Mouse (Mus musculus): ENCODE data around the gene Map4k3. TPM values are rescaled to one million over a fixed set of nuclear protein-coding genes. Genes with fewer than 3 reads are reported as not detected.
"Not testable (repeated sequence)": the region's sequence is repeated elsewhere in the genome, so short reads cannot be mapped to it uniquely, and the experiment has no call there.

Gene Map4k3
- 23.5 and 24.1 TPM in 2 replicates for polyA plus RNA-seq (2015; fragmentation: Nextera tagmentation; extraction: Ambion mirVana)

DNA sequence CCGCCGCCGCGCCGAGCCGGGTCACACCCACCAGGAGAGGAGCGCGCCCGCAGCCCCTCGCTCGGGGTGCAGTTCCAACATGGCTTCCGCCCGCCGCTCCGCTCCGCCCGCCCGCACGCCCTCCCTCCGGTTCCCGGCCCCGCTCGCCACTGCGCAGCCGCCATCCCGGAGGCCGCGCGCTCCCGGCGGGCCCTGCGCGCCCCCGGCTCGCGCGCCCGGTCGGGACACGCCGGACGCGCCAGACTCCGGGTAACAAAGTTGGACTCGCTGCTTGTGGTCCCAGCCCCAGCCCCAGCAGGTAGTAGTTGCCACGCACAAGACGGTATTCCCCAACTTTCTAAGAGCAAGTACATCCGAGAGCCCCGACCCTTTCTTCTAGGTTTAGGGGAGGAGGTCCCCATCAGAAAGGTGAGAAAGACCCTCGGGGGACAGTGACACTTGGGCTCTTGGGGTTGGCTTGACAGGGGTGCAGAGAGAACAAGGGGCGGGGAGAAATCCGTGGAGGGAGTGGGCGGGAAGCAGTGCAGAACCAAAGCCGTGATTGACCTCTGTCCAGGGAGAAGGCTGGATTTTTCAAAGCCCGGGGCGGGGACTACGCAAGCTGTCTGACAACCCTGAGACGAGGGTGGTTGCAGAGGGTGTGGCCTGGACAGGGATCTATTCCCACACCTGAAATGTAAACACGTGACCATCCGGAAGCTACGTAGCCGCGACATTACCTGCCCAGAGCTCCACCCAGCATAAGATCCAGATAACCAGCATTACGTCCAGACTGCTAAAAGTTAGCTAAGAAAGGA lies at the start of gene Map4k3:
Map4k3 (minus strand) TSS at position 424 of the 797 bp plus-strand sequence.
- no peaks in the 10 kb centered on the region for H3K27me3 ChIP-seq (replicated peaks)
- H3K27ac ChIP-seq, result peak within 1 kb of the TSS; percentile 95
- ATAC-seq, result peak; percentile 94
- H3K4me1 ChIP-seq (replicated peaks), result peaks cover 14% of the 10 kb centered on the region; the same call in 1 of the 2 replicates
- H3K4me3 ChIP-seq (replicated peaks), result peak within 1 kb of the TSS; percentile 97
- no peaks in the 10 kb centered on the region for H3K36me3 ChIP-seq
- WGBS, result 1% methylated on average over 64 of the region's 64 CpGs
- H3K9ac ChIP-seq, result peak within 1 kb of the TSS; percentile 97
- no peaks in the 10 kb centered on the region for H3K9me3 ChIP-seq
- H3K4me2 ChIP-seq (replicated peaks), result peak within 1 kb of the TSS; percentile 72

DNA sequence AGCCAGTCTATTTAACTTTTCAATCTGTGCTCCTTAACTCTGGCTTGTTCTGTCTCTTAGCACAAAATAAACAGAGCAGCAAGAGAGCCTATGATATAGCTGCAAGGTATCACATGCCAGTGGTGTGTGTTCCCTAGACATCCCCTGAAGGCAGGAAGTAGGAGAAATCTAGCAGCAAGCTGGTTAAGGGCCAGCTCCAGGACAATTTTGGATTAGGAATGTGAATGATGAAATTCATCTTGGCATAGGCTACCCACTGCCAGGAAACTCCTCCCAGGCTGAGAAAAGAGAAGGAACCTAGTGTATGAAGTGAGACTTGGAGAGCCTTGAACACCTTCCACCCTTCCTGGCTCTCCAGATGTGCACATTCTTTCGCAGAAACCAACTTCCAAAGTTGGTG lies 49.3 kb upstream of the Map4k3 start:
- peaks cover 3% of the 10 kb centered on the region; the same call in 1 of the 2 replicates for H3K4me1 ChIP-seq (replicated peaks)
- H3K9me3 ChIP-seq, result no peaks in the 10 kb centered on the region
- no peak overlapping the region for H3K4me3 ChIP-seq (replicated peaks)
- WGBS, result 90% methylated on average over 1 of the region's 1 CpGs
- H3K36me3 ChIP-seq, result no peaks in the 10 kb centered on the region
- H3K27ac ChIP-seq, result no peak overlapping the region
- H3K4me2 ChIP-seq (replicated peaks), result no peak overlapping the region
- H3K27me3 ChIP-seq (replicated peaks), result no peaks in the 10 kb centered on the region
- ATAC-seq, result no peak
- H3K9ac ChIP-seq, result no peak overlapping the region

DNA sequence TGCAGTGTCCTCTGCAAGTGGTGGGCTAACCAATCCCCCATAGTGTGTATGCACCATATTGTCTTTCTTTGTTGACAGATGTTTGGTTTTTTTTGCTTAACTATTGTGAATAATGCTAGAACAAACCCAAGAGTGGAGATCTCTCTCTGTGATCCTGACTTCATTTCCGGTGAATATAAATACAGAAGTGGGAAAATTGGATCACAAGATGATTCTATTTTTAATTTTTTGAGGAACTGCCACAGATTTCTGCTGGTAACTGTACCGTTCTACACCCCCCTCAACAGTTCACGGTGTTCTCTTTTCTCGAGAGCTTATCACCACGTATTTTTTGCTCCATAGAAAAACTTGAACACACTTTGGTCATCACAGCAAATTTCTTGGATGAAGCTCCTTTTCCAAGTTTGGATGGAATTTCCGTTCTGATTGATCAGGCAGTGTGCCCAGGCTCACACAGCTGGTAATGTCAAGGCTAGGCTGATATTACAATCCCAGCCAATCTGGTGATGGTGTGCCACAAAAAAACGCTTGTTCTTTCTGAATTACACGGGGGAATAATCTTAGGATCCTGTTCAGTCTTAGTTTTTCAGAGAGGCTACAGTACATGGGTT lies 47.0 kb upstream of the Map4k3 start:
- no peak for ATAC-seq
- Histone ChIP-seq H3K4me1 (replicated peaks) (peaks cover 3% of the 10 kb centered on the region; the same call in 1 of the 2 replicates), H3K4me2 (replicated peaks) (no peak overlapping the region), H3K27ac (no peak overlapping the region), H3K4me3 (replicated peaks) (no peak overlapping the region), H3K27me3 (replicated peaks) (no peaks in the 10 kb centered on the region), H3K36me3 (no peaks in the 10 kb centered on the region), H3K9ac (no peak overlapping the region), H3K9me3 (no peaks in the 10 kb centered on the region)
- 81% methylated on average over 8 of the region's 8 CpGs for WGBS

DNA sequence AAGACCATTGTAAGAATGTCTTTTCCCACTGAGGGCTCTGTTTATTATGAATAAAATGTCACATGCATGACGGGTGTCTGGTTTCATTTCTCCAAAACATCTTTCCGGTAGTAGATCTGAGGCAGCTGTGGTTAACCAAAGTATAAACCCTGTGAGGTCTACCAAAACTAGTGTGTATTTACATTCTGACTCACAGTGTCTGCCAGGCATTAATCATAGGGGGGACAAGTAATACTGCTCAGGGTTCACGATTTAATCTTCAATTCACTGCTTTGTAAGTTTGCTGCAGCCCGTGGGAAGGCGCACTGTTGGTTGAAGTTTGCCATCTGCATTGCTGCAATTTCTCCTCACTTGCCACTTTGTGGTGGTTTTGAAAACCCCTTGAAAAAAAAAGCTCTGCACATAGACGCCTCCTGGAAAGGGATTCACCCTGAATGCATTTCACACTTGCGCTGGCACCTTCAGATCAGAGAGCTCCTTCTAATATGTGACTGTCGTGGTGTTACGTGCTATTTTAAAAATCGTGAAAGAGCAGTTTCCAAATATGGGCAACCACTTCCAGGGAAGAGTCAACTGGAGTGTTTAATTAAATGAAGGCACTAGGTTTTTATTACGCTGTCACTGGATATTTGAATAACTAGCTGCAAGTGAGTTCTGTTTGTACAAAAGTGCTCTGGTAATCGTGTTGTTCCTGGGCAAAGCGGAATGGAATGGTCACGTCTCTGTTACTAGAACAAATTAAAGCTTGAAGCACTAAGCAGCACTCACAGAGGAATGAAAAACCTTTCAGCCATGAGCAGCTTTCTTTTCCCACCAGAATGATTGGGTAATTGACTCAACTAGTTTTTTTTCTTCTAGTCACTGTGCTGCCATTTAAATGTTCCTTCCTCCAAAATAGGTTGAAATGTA lies 44.5 kb upstream of the Map4k3 start:
- H3K27ac ChIP-seq, result peak overlapping the region; percentile 70
- H3K4me1 ChIP-seq (replicated peaks), result 0 out of 2 replicates have a peak, but pooled peaks cover 3% of the 10 kb centered on the region
- H3K4me3 ChIP-seq (replicated peaks), result no peak overlapping the region; the same call in 1 of the 2 replicates
- H3K9ac ChIP-seq, result no peak overlapping the region
- WGBS, result 29% methylated on average over 14 of the region's 14 CpGs
- H3K27me3 ChIP-seq (replicated peaks), result no peaks in the 10 kb centered on the region
- no peaks in the 10 kb centered on the region for H3K9me3 ChIP-seq
- ATAC-seq, result peak; percentile 68; the same call in 1 of the 2 replicates
- H3K4me2 ChIP-seq (replicated peaks), result peak overlapping the region; percentile 43
- H3K36me3 ChIP-seq, result no peaks in the 10 kb centered on the region

DNA sequence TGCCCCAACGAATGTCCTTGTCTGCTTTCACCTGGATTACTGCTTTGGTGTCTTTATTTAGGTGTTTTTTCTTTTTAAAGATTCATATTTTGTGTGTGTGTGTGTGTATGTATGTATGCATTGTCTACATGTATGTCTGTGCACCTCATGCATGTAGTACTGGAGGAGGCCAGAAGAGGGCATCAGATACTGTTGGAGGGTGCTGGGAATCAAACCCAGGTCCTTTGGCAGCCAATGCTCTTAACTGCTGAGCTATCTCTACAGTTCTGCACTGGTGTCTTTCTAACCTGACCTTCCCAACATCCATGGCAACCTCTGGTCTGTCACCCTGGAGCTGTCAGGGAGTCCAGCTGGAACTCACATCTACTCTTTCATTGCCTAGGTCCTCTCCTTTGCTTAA lies 41.8 kb upstream of the Map4k3 start:
- no peak overlapping the region for H3K27ac ChIP-seq
- 0 out of 2 replicates have a peak, but pooled peaks cover 3% of the 10 kb centered on the region for H3K4me1 ChIP-seq (replicated peaks)
- no peaks in the 10 kb centered on the region for H3K27me3 ChIP-seq (replicated peaks)
- H3K4me3 ChIP-seq (replicated peaks), result no peak overlapping the region
- H3K9me3 ChIP-seq, result no peaks in the 10 kb centered on the region
- no peak overlapping the region for H3K4me2 ChIP-seq (replicated peaks)
- H3K36me3 ChIP-seq, result no peaks in the 10 kb centered on the region
- no peak overlapping the region for H3K9ac ChIP-seq
- no peak for ATAC-seq
- 73% methylated on average over 1 of the region's 1 CpGs for WGBS

DNA sequence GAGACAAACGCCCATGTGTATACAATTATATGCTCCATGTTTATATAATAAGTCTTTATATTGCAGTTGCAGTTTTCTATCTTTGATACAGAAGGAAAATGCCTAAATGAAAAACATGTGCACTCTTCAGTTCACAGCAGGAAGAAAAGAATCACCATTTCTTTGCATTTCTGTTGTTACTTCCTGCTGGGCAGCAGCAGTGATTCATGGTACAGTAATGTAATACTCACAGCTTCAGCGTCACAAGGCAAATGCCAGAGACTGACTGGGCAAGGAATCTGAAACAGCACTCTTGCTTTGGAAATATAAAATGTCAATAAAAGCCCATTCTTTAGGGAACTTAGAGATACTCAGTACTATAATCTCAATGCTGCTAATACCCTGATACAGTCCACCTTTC lies 36.9 kb upstream of the Map4k3 start:
- H3K4me2 ChIP-seq (replicated peaks), result no peak overlapping the region
- H3K9ac ChIP-seq, result no peak overlapping the region
- 29% methylated on average over 2 of the region's 2 CpGs for WGBS
- peak; percentile 59; the same call in 1 of the 2 replicates for ATAC-seq
- no peak overlapping the region for H3K4me3 ChIP-seq (replicated peaks)
- H3K27me3 ChIP-seq (replicated peaks), result no peaks in the 10 kb centered on the region
- no peaks in the 10 kb centered on the region for H3K36me3 ChIP-seq
- H3K4me1 ChIP-seq (replicated peaks), result no peaks in the 10 kb centered on the region
- H3K27ac ChIP-seq, result no peak overlapping the region
- no peaks in the 10 kb centered on the region for H3K9me3 ChIP-seq

DNA sequence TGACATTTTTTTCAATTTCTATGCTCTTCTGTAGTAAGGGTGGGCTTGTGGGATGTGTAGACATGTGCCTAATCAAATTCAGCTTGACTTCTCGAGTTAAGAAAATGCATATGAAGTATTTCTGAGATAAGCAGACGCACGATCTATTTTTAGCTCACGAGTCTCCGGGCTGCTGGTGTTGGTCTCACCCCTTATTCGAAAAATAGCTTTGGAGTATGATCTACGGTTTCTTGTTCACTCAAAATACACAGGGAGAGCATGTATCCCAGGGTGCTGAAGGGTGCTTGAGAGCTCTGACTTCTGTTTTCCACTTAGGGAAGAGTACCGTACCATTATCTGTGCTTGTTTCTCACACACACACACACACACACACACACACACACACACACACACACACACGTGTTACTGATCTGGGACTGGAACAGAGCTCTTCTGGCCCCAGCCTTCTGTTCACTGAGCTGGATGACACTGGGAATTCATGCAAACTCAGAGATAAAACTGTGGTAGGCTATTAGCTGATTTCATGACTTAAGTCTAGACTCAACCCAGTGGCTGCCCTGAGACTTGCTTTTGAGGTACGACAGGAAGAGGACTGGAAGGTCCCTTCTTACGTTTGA lies 34.9 kb upstream of the Map4k3 start:
- H3K4me1 ChIP-seq (replicated peaks), result no peaks in the 10 kb centered on the region
- no peak overlapping the region for H3K4me2 ChIP-seq (replicated peaks)
- WGBS, result 42% methylated on average over 11 of the region's 11 CpGs
- no peak overlapping the region for H3K9ac ChIP-seq
- no peaks in the 10 kb centered on the region for H3K27me3 ChIP-seq (replicated peaks)
- no peak overlapping the region for H3K27ac ChIP-seq
- no peaks in the 10 kb centered on the region for H3K36me3 ChIP-seq
- no peak overlapping the region for H3K4me3 ChIP-seq (replicated peaks)
- H3K9me3 ChIP-seq, result no peaks in the 10 kb centered on the region
- ATAC-seq, result no peak

DNA sequence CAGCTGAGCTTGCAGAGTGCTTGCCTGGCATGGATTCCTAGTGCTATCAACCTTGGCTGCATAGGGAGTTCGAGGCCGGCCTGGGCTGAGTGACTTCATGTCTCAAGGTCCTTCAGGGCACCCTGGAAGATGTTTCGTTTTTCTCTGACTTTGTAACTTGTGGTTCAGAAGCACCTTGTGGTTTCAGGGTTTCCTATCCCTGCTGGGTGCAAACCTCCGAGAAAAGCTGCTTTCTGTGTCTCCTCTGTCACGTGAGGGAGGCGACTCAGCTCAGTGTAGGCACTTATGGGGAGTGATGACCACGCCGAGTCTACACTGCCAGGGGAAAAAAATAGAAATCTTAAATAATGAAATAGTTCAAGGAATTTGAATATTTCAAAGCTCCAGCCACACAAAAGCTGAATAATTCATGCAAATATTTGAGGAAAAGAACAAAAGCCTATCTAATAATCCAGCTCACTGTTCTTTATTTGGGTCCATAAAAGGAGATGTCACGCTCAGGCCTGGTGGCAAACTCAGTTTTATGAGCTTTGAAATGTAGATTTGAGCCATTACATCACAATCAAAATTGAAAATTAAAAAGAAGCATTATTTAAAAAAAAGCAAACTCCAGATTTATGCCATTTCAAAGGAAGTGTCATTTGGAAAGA lies 34.2 kb upstream of the Map4k3 start:
- no peak overlapping the region for H3K27ac ChIP-seq
- no peaks in the 10 kb centered on the region for H3K36me3 ChIP-seq
- ATAC-seq, result no peak
- WGBS, result 81% methylated on average over 9 of the region's 9 CpGs
- no peak overlapping the region for H3K4me3 ChIP-seq (replicated peaks)
- H3K4me2 ChIP-seq (replicated peaks), result no peak overlapping the region
- H3K9ac ChIP-seq, result no peak overlapping the region
- H3K9me3 ChIP-seq, result no peaks in the 10 kb centered on the region
- no peaks in the 10 kb centered on the region for H3K4me1 ChIP-seq (replicated peaks)
- H3K27me3 ChIP-seq (replicated peaks), result no peaks in the 10 kb centered on the region

DNA sequence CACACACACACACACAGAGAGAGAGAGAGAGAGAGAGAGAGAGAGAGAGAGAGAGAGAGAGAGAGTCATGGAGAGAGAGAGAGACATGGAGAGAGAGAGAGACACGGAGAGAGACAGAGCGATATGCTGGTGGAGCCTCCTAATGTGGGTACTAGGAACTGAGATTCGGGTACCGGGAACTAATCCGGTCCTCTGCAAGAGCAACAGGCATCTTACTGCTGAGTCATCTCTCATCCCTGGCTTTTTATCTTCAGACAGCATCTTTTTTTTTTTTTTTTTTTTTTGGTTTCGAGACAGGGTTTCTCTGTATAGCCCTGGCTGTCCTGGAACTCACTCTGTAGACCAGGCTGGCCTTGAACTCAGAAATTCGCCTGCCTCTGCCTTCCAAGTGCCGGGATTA lies 32.9 kb upstream of the Map4k3 start:
- H3K4me1 ChIP-seq (replicated peaks); H3K9me3 ChIP-seq; H3K36me3 ChIP-seq; H3K4me2 ChIP-seq (replicated peaks); H3K4me3 ChIP-seq (replicated peaks); H3K27ac ChIP-seq; H3K27me3 ChIP-seq (replicated peaks); H3K9ac ChIP-seq; ATAC-seq: not testable (repeated sequence)
- 87% methylated on average over 7 of the region's 8 CpGs for WGBS

DNA sequence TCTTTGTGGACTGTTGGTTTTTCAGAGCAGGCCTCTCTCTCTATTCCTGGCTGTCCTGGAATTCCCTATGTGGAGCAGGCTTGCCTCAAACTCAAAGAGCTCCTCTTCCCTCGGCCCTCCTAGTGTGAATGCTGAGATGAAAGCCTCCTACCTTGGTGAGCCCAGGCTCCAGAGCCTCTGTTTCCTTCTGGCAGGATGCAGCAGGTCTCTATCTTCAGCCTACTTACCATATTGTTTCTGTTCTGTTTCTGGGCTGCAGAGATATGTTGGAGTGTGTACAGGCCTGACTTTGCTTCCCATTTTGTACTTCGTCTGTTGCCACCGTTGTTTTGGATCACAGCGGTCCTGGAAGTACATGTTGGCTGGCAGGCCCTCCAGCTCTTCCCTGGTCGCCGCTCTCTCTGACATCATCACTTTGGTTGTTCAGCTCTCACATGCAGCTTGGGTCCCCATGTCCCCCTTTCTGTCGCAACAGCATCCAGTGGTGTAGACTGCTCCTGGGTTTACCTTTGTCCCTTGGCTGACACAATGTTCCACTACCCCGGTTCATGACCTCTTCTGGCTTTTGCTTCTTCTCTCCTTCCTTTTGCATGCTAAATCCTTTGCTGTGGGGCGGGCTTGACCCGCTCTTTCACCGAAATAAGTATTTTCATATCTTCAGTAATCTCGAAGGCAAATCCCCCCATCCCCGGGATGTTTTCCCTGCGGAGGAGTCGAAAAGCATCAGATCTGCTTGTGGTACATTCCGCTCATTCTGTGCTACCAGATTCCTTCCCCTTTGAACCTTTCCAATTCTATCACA lies 32.3 kb upstream of the Map4k3 start:
- Histone ChIP-seq H3K9ac (no peak overlapping the region), H3K27me3 (replicated peaks) (no peaks in the 10 kb centered on the region), H3K36me3 (no peaks in the 10 kb centered on the region), H3K9me3 (no peaks in the 10 kb centered on the region), H3K4me1 (replicated peaks) (no peaks in the 10 kb centered on the region), H3K27ac (no peak overlapping the region), H3K4me2 (replicated peaks) (no peak overlapping the region), H3K4me3 (replicated peaks) (no peak overlapping the region)
- 86% methylated on average over 16 of the region's 16 CpGs for WGBS
- ATAC-seq, result no peak

DNA sequence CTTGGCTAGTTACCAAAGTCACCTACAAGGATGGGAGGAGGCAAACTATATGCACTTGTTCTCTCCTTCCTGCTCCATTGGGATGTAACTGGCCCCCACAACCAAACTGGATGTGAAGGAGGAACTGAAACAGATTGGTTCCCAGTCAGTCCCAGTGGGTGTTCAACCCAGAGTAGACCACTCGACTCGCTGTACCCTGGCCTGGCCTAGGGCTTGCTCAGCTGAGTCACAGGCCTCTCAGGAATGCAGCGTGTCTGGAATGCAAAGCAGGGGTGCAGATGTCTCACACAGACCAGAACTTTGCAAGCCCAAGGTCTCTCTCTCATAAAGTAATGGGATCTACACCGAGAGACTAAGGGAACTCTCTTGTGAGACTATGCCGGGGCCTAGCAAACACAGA lies 27.8 kb upstream of the Map4k3 start:
- WGBS, result 76% methylated on average over 5 of the region's 5 CpGs
- peak; percentile 26; the same call in 1 of the 2 replicates for ATAC-seq

More for the DNA sequence above, 27.8 kb upstream of the Map4k3 start:
- Histone ChIP-seq H3K4me1 (replicated peaks) (0 out of 2 replicates have a peak, but pooled peaks cover 5% of the 10 kb centered on the region), H3K27me3 (replicated peaks) (no peaks in the 10 kb centered on the region), H3K27ac (0 out of 2 replicates have a peak overlapping the region, but pooled peaks have one; percentile 3), H3K9me3 (no peaks in the 10 kb centered on the region), H3K9ac (no peak overlapping the region), H3K4me3 (replicated peaks) (no peak overlapping the region), H3K4me2 (replicated peaks) (no peak overlapping the region), H3K36me3 (no peaks in the 10 kb centered on the region)

Measured in intestine, embryonic 15.5 days (tissue).